Mouse (Mus musculus): ENCODE data around the gene Gdf10.

- no peak for TF ChIP-seq CTCF (IDR thresholded peaks at IDR 0.05; ENCODE audit: extremely low read depth, insufficient read depth, low read length)
- no peak for TF ChIP-seq POLR2A (IDR thresholded peaks at IDR 0.05; ENCODE audit: extremely low read depth, insufficient read depth, low read length)
Measured at GRCm38 (mm10) chr14:33958186-33958585, 34.8 kb downstream of the Gdf10 start.

Measured in cortical plate, adult 2 months (tissue).